8 mouse cellular contexts compared by ENCODE assay signal in the genomic region with DNA sequence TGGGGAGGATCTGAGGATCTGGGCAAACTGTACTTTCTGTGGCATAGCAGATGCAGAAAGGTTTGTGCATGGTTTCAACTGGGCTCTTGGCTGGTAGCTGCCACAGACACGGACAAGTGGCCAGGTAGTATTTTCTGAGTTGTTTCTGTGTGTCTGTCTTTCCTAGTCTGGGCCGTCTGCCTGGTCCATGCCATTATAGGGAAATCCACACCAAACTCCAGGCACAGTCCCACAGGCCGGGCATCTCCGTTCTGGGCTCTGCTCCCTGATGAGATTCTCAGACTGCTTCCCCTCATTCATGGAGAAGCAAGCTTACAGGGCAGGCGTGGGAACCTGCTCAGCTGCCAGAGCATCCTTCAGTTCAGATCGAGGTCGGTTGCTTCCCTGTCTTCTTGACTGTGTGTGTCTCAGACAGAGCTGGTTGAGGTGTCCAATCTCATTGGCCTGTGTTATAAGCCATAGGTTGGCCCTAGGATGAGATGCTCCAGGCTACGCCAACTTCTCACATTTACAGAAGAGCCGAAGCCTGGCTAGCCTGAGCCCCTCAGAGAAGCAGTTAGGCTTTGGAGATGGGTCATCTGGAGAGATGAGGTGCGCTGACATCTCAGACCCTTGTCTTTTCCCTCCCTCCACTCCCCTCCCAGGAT. TPM values are rescaled to one million over a fixed set of nuclear protein-coding genes. Genes with fewer than 3 reads are reported as not detected.
DNase-seq lines count a peak whose midpoint lies in the region; ATAC-seq and TF ChIP-seq lines count a peak whose summit lies in the region.

A gene (plus strand): TSS at position 51 of the 647 bp plus-strand sequence.

- H3K27ac ChIP-seq in kidney, embryonic 16.5 days (ENCODE audit: low read length): no peak within 1 kb of the TSS
- H3K27ac ChIP-seq in intestine, postnatal 0 days (ENCODE audit: low read depth, low read length): no peak within 1 kb of the TSS
- no peak within 1 kb of the TSS for H3K27ac ChIP-seq in midbrain, embryonic 15.5 days

- H3K36me3 ChIP-seq in kidney, embryonic 16.5 days (ENCODE audit: insufficient read depth, low read length): no peaks in the 10 kb centered on the region
- no peaks in the 10 kb centered on the region for H3K36me3 ChIP-seq in intestine, postnatal 0 days (ENCODE audit: control insufficient read depth, insufficient read depth)
- no peaks in the 10 kb centered on the region for H3K36me3 ChIP-seq in midbrain, embryonic 15.5 days (replicated peaks)

- H3K4me1 ChIP-seq in kidney, embryonic 16.5 days (ENCODE audit: insufficient read depth, low read length): peaks cover 19% of the 10 kb centered on the region
- no peaks in the 10 kb centered on the region; the same call in 1 of the 2 replicates for H3K4me1 ChIP-seq in intestine, postnatal 0 days (replicated peaks; ENCODE audit: control insufficient read depth, insufficient read depth, low read length)
- peaks cover 15% of the 10 kb centered on the region for H3K4me1 ChIP-seq in midbrain, embryonic 15.5 days

- ATAC-seq in kidney, embryonic 16.5 days (ENCODE audit: low FRiP score, low TSS enrichment): peak; percentile 57
- ATAC-seq in intestine, postnatal 0 days: 0 out of 2 replicates have a peak, but pooled peaks have one; percentile 7
- ATAC-seq in midbrain, embryonic 15.5 days (replicated peaks): peak; percentile 62
- no peak for ATAC-seq in inflammation-experienced regulatory T-cells, adult 6 months

- no peak for DNase-seq in kidney, adult 11 months
- no peak for DNase-seq in adrenal gland, postnatal 14 days
- DNase-seq in gastrocnemius, postnatal 36 days: no peak
- no peak for DNase-seq in thymus, postnatal 36 days

- H3K9ac ChIP-seq in kidney, embryonic 16.5 days (replicated peaks; ENCODE audit: low read length): peak within 1 kb of the TSS; percentile 70
- H3K9ac ChIP-seq in intestine, postnatal 0 days (ENCODE audit: low read depth, low read length): peak within 1 kb of the TSS; percentile 53
- H3K9ac ChIP-seq in midbrain, embryonic 15.5 days: peak within 1 kb of the TSS; percentile 74

- peak within 1 kb of the TSS; percentile 87 for H3K4me2 ChIP-seq in kidney, embryonic 16.5 days (replicated peaks; ENCODE audit: low read depth, low read length)
- peak within 1 kb of the TSS; percentile 99 for H3K4me2 ChIP-seq in intestine, postnatal 0 days (replicated peaks; ENCODE audit: low read depth)
- H3K4me2 ChIP-seq in midbrain, embryonic 15.5 days: peak within 1 kb of the TSS; percentile 98

- H3K4me3 ChIP-seq in kidney, embryonic 16.5 days (ENCODE audit: low read length): peak within 1 kb of the TSS; percentile 74
- H3K4me3 ChIP-seq in intestine, postnatal 0 days (ENCODE audit: low read depth, low read length): peak within 1 kb of the TSS; percentile 66
- peak within 1 kb of the TSS; percentile 61 for H3K4me3 ChIP-seq in midbrain, embryonic 15.5 days

- intact Hi-C loops in gastrocnemius, postnatal 36 days (cut with DNase I): no loop called here

- 40% methylated on average over 10 of the region's 10 CpGs for WGBS in kidney, embryonic 16.5 days
- WGBS in intestine, postnatal 0 days: 63% methylated on average over 10 of the region's 10 CpGs
- WGBS in midbrain, embryonic 15.5 days: 47% methylated on average over 10 of the region's 10 CpGs

- H3K27me3 ChIP-seq in kidney, embryonic 16.5 days (ENCODE audit: insufficient read depth, low read length): no peaks in the 10 kb centered on the region
- 0 out of 2 replicates have a peak, but pooled peaks cover 3% of the 10 kb centered on the region for H3K27me3 ChIP-seq in intestine, postnatal 0 days (replicated peaks; ENCODE audit: control insufficient read depth, insufficient read depth, low read length)
- peaks cover 7% of the 10 kb centered on the region for H3K27me3 ChIP-seq in midbrain, embryonic 15.5 days (replicated peaks)

- H3K9me3 ChIP-seq in kidney, embryonic 16.5 days (ENCODE audit: low read length): no peaks in the 10 kb centered on the region
- no peaks in the 10 kb centered on the region for H3K9me3 ChIP-seq in intestine, postnatal 0 days (ENCODE audit: control insufficient read depth)
- H3K9me3 ChIP-seq in midbrain, embryonic 15.5 days: no peaks in the 10 kb centered on the region

- TF ChIP-seq CTCF in intestine, postnatal 0 days (IDR thresholded peaks at IDR 0.05; ENCODE audit: low read depth): no peak

RNA-seq across cellular contexts. Expression of the gene that starts here (rescaled TPM):
- 38.1 and 43.0 TPM in 2 replicates for polyA plus RNA-seq in kidney, embryonic 16.5 days (2015; fragmentation: Nextera tagmentation; extraction: Ambion mirVana)
- total RNA-seq in adrenal gland, postnatal 14 days (2021): 24.3 and 28.3 TPM in 2 replicates
- 10 to 100 TPM; 23.3 to 31.7 TPM for total RNA-seq in gastrocnemius, postnatal 36 days (2021)
- 6.9 and 8.3 TPM in 2 replicates for polyA plus RNA-seq in intestine, postnatal 0 days (2015; fragmentation: Nextera tagmentation; extraction: Ambion mirVana)
- polyA plus RNA-seq in midbrain, embryonic 15.5 days (2015; fragmentation: Nextera tagmentation; extraction: Ambion mirVana): 10.0 and 10.3 TPM in 2 replicates
- polyA plus RNA-seq in inflammation-experienced regulatory T-cells, adult 6 months (2017; shearing (Covaris generic)): not detected
